Mouse (Mus musculus) central nervous system, embryonic 11.5 days (tissue): ENCODE data around the gene Sdr39u1. TPM values are rescaled to one million over a fixed set of nuclear protein-coding genes. Genes with fewer than 3 reads are reported as not detected.

Source experiments
- polyA plus RNA-seq: library from polyadenylated mRNA; depleted of rRNA; stranded (reverse); fragments of >200 nt; gene quantifications from 2 replicates; pipeline ENCODE4 v1.2.3, GENCODE M21; 2012; rRNA removed

Gene Sdr39u1
- polyA plus RNA-seq = 30.6 and 42.5 TPM in 2 replicates

DNA sequence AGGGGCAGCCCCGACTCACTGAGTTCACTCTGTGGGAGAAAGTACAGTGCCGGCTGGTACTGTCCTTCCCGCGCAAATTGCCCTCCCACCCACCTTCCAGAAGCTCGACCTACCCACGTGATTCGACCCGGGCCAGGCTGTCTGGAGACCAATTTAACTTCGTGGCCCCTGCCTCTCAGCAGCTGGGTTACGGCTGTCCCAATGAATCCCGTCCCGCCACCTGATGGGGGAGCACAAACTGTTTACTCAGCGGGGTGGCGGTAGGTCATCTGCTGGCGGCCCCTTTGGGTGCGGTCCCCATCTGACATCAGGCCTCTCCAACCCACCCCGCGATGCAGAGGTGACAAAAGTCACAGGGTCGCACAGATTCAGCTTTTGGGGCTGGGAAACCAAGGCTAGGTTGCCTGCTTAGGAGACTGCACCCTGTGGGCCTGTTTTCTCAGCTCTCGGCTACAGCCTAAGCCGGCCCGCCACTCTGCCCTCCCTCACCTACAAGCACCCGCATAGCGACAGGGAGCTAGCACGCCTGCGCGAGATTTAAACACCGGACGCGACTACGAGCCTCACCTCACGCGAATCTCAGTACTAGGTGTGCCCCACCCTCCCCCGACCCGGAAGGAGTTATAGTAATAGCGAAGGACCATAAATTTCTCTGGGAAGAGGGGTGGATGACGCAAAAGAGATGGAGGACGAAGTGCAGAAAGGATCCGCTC lies at the start of gene Sdr39u1:
Gene Sdr39u1 (minus strand): TSS at position 593 of the 713 bp plus-strand sequence.

DNA sequence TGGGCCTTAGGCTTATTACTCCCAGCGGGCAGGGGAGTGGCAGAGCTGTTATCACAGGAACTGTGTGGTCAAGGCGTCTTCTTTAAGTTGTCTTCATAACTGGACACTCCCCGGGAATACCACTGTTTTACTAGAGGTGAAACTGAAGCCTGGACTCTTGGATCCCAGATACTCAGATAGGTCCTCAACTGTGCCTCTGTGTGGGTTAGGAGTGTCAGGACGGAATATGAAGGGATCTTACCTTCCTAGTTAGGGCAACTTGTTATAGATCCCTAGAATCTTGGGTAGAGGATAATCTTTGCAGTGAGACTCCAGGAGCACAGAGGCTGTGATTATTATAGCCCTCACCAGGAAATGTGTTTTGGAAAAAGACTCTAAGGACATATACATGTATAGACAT lies 44.5 kb upstream of the Sdr39u1 start, which contains the start of gene Cma1:
Gene Cma1 (minus strand): TSS at position 101 of the 400 bp plus-strand sequence.

DNA sequence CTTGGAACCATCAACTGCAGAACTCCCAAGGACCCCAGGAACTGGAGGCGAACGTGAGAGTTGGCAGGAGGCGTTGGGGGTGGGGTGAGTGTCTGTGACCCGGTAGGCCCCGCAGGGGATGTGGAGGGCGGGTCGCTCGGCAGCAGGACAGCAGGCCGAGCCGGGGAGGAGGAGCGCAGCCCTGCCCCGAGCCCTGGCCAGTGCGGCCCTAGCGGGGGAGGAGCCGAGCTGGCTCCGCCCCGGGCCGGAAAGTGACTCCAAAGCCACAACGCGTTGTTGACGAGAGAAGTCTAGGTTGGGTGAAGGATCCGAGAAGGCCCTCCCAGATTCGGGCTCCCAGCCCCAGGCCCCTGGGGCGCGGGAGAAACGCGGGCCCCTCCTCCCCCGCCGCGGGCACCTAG lies 15.4 kb downstream of the Sdr39u1 start, which contains the start of gene Khnyn:
Gene Khnyn (plus strand): TSS at position 235 of the 401 bp plus-strand sequence.

DNA sequence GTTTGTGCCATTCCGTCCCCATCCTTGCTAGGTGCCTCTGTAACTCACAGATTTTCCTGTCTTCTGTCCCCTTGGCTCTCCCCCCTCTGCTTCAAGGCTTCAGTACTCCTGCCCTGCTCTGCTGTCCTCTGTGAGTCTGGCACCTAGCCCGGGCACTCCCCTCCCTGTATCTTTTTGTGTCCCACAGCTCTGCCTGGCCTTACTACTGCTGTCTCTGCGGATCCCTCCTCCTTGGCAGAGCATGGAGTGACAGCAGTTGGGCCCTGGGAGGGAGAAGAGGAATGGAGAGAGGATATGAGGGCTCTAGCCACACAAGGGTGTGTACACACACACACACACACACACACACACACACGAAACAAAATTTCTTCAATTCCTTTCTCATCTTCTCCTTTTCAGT lies 15.9 kb downstream of the Sdr39u1 start, which contains the start of gene Cbln3:
Gene Cbln3 (minus strand): TSS at position 227 of the 400 bp plus-strand sequence.

DNA sequence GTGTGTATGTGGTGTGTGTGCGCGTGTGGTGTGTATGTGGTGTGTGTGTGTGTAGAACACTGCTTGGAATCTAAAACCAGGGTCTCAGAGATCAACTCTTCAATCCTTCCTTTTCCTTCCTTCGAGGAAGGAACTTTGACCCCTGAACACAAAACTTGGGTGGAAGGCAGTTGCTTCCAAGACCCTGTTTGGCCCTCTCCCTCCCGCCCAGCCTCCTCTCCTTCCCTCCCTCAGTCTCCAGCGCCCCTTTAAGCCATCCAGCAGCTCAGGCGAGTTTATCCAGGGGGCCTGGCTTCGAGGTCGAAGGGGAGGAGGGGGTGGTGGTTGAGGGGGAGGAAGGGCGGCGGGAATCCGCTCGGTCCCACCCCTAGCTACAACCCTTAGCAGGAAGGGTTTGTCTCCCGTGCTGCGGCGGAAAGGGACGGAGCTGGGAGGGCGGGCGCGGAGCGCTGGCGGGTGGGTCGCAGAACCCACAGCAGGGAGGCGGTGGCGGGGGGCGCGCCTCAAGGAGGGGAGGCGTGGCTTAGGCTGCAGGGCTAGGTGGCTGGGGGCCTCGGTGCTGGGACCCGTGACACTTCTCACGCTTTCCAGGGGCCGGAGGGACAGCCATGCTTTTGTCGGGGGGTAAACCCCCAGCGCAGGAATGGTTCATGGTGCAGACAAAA lies 46.3 kb downstream of the Sdr39u1 start, which contains the start of gene Nynrin:
Gene Nynrin (plus strand): TSS at position 390 of the 665 bp plus-strand sequence.

Other genes starting within 250 kb of the Sdr39u1 start
- 54.9 and 66.5 TPM in 2 replicates for gene Mdp1, start 239.8 kb downstream of the Sdr39u1 start, polyA plus RNA-seq
- 40.5 and 45.5 TPM in 2 replicates for gene Gmpr2, start 228.4 kb downstream of the Sdr39u1 start, polyA plus RNA-seq
- gene Nedd8, start 228.2 kb downstream of the Sdr39u1 start, polyA plus RNA-seq = 438 and 468 TPM in 2 replicates
- gene Tinf2, start 218.5 kb downstream of the Sdr39u1 start, polyA plus RNA-seq = 48.1 and 69.4 TPM in 2 replicates
- gene Tgm1, start 186.4 kb downstream of the Sdr39u1 start, polyA plus RNA-seq = 0.82 and 0.91 TPM in 2 replicates
- gene Rabggta, start 178.0 kb downstream of the Sdr39u1 start, polyA plus RNA-seq = 27.0 and 29.8 TPM in 2 replicates
- 64.8 and 70.9 TPM in 2 replicates for gene Dhrs1, start 154.6 kb downstream of the Sdr39u1 start, polyA plus RNA-seq
- gene Nop9, start 154.6 kb downstream of the Sdr39u1 start, polyA plus RNA-seq = 24.1 and 26.2 TPM in 2 replicates
- 1.9 and 2.2 TPM in 2 replicates for gene Cideb, start 141.8 kb downstream of the Sdr39u1 start, polyA plus RNA-seq
- 0.31 and 0.32 TPM in 2 replicates for gene Ltb4r2, start 138.9 kb downstream of the Sdr39u1 start, polyA plus RNA-seq
- gene Ltb4r1, start 134.3 kb downstream of the Sdr39u1 start, polyA plus RNA-seq = 0.43 and 0.58 TPM in 2 replicates
- gene Adcy4, start 116.2 kb downstream of the Sdr39u1 start, polyA plus RNA-seq = 3.7 and 15.6 TPM in 2 replicates
- gene Ripk3, start 111.4 kb downstream of the Sdr39u1 start, polyA plus RNA-seq = 7.1 and 18.8 TPM in 2 replicates
- 43.3 and 96.2 TPM in 2 replicates for gene Nfatc4, start 77.1 kb downstream of the Sdr39u1 start, polyA plus RNA-seq
- gene Nynrin, start 46.3 kb downstream of the Sdr39u1 start, polyA plus RNA-seq = 29.2 and 33.9 TPM in 2 replicates
- 0.58 and 0.65 TPM in 2 replicates for gene Cbln3, start 15.9 kb downstream of the Sdr39u1 start, polyA plus RNA-seq
- gene Khnyn, start 15.3 kb downstream of the Sdr39u1 start, polyA plus RNA-seq = 22.6 and 26.6 TPM in 2 replicates
- 0.05 TPM in 1 of 2 replicates, not detected in the other for gene Cma1, start 44.4 kb upstream of the Sdr39u1 start, polyA plus RNA-seq
- not detected in 2 replicates for gene Cma2, start 50.7 kb upstream of the Sdr39u1 start, polyA plus RNA-seq
- not detected in 2 replicates for gene Mcpt1, start 117.7 kb upstream of the Sdr39u1 start, polyA plus RNA-seq
- not detected in 2 replicates for gene Mcpt9, start 130.2 kb upstream of the Sdr39u1 start, polyA plus RNA-seq
- not detected in 2 replicates for gene Mcpt2, start 141.7 kb upstream of the Sdr39u1 start, polyA plus RNA-seq
- not detected in 2 replicates for gene Mcpt4, start 162.0 kb upstream of the Sdr39u1 start, polyA plus RNA-seq
- not detected in 2 replicates for gene Mcpt8, start 185.0 kb upstream of the Sdr39u1 start, polyA plus RNA-seq
- gene Ctsg, start 202.3 kb upstream of the Sdr39u1 start, polyA plus RNA-seq = 0.10 and 0.19 TPM in 2 replicates
- not detected in 2 replicates for gene Gzme, start 220.3 kb upstream of the Sdr39u1 start, polyA plus RNA-seq
- gene Gzmd, start 232.3 kb upstream of the Sdr39u1 start, polyA plus RNA-seq = not detected in 2 replicates